Mouse (Mus musculus) adrenal gland, postnatal 4 days (tissue): ENCODE results near the gene Mapkapk5. TPM values are rescaled to one million over a fixed set of nuclear protein-coding genes. Genes with fewer than 3 reads are reported as not detected.

ENCODE experiments used
- DNase-seq, 2 experiments: peaks; one replicate each; pipeline ENCODE4 v3.0.0; 2021 to 2022; ENCODE audit warnings: low spot score in 2 of 2, mixed read lengths in 2 of 2
- long read RNA-seq, 2 experiments: library from polyadenylated mRNA; stranded (forward); transcript quantifications; one replicate each; pipeline ENCODE4 v2.0.0; 2021
- total RNA-seq, 2 experiments: library from RNA; stranded (reverse); gene quantifications; 2 replicates each; pipeline ENCODE4 v1.2.3; 2021

Gene Mapkapk5
- total RNA-seq: 10 to 100 TPM; 82.4 to 92.1 TPM
- long read RNA-seq, experiment 1, partial matches to known transcripts: 2 of 11 reads
- long read RNA-seq, experiment 1, other reads (novel, unspliced or antisense): 2 of 11 reads
- long read RNA-seq, experiment 2, transcript Mapkapk5-204 (14 exons, 1,513 nt): major isoform, 8 of 22 reads
- long read RNA-seq, experiment 2, transcript Mapkapk5-201 (14 exons, 2,234 nt): major isoform, 8 of 22 reads
- long read RNA-seq, experiment 2, partial matches to known transcripts: 1 of 22 reads
- long read RNA-seq, experiment 2, other reads (novel, unspliced or antisense): 2 of 22 reads

DNA sequence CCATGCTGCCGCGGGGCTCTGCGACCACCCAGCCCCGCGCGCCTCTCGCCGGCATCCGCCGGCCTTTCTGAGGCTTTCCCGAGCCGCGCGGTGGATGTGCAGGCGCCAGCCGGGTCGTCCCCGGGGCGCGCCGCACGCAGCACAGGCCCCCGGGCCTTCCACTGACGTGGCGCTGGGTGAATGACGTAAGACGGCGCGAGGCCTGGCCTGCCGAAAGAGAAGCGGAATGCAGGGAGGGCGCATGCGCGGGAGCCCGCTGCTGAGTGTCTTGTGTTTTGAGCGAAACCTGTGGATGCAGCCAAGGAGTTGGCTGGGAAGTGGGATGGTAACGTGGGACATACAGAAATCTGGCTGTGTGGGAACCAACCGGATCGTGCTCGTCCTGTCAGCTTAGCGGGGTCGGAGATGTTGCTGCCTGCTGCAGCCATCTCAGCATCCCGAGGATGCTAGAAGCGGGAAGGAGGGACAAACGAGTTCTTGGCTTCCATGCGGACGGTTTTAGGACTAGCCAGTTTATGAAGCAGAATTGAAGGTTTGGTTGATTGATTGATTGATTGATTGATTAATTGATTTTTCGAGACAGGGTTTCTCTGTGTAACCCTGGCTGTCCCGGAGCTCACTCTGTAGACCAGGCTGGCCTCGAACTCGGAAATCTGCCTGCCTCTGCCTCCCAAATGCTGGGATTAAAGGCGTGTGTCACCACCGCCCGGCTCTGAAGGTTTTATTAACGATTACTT lies at the start of gene Mapkapk5:
Gene Mapkapk5, minus strand, starts transcription at position 113 of the 737 bp plus-strand sequence.
- DNase-seq: peak; percentile 94 to 99

DNA sequence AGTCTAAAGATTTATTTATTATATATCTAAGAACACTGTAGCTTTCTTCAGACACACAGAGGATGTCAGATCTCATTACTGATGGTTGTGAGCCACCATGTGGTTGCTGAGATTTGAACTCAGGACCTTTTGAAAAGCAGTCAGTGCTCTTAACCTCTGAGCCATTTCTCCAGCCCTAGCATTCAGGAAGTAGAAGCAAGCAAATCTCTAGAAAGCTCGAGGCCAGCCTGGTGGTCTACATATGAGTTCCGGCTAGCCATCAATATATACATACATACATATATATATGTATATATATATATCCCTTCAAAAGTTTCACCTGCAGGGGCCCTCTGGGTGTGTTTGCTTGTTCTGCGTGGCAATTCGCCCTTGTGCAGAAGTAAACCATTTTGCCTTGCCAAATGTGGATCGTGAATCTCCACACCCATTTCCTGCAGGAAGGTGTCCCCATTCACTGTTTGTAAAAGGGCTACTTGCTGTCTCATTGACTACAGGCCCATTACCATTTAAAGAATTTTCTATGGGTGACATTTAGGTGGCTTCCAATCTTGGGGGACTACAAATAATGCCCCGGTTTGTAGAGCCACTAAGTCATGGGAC lies 49.1 kb upstream of the Mapkapk5 start:
- DNase-seq: no peak

DNA sequence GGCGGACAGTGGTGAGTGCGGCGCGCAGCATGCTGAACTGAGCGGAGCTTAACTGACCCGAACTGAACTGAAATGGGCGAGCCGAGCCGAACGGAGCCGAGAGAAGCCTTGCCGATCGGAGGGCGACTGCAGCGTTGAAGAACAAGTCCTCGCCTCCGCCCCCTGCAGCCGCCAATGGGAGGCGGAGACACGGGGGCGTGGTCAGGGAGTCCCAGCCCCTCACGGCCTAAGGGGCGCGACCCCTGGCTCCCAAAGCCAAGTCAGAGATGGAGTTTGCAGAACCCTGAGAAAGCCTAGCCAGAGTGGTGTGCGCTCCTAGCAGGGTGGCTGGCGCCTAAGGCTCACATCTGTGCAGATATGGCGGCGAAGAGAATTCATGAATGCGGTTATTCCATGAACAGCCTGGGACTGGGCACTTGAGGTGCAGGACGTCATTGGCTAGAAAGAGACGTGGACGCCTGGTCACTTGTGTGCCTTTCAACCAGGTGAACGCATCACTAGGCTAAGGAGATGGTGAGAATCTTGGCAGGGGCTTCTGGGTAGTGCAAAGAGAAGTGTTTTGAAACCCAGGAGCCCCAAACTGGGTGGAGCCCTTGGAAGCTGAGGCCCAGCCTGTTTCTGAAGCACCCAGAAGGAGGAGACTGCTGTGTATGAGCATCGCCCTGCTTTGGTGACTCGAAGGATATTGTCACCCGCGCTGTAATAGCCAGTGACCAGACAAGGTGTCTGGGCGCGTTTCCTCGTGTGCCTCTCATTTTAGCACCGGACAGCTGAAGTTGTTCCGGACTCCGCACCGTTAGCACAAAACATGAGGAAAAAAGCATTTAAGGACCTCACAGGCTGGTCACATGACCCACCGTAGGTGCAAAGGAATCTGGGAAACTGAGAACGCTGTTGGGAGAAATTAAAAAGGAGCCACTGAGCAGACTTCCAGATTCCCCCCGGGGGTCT lies 48.0 kb upstream of the Mapkapk5 start, which contains the start of gene Aldh2:
Gene Aldh2, minus strand, starts transcription at position 374 of the 951 bp plus-strand sequence.
- DNase-seq: peak; percentile 72 to 77

DNA sequence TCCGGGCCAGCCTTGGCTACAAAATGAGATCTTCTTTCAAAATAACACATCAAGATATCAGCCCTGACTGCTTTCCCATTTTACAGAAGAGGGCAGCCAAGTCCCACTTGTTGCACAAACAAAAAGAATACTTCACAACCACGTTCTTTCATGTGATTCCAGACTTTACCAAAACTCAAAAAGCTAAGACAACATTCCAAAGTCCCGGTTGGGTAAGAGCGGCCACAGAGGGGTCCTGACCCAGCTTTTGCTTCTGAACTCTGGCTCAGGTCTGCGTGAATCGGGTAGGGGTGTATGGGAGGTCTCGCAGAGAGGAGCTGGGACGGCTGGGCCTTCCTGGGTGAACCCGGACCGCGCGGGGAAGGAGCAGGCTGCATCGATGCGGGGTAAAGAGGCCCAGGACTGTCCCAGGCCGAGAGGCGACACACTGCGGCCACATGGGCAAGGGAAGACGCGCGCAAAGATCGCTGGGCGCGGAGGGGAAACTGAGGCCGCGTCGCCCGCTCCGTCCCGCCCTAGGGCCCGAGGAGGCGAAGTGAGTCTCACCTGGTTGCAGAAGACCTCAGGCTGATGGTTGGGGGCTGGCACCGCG lies 47.2 kb upstream of the Mapkapk5 start:
- DNase-seq: no peak

DNA sequence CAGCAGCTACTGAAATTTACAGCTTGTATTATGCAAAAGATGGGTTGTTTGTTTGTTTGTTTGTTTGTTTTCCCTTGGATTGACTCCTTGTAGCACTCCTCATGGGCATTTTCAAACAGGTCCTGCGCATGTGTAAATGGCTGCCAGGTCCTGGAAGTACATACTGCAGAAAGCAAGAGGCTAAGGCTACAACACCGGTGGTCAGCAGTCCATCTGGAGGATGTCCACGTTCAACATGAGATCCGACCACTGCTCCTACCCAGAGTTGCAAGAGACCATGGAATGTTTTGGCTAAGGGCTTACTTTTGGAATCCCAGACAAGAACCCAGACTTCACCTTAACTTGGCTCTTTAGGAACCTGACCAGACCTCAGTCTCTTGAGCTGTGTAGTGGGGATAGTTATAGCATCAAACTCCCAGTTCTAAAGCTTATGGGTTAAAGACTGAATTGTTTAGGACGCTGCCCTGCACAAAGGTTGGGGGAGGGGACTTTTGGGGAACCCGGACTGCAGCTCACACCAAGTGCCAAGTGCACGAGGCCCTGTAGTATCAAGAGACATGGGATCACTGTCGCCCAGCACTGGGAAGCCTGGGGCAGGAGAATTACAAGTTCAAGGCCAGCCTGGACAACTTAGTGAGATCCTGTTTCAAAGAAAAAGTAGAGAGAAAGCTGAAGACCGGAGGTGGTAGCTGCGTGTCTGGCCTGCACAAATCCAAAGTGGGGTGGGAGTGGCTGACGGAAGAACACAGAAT lies 46.5 kb upstream of the Mapkapk5 start:
- DNase-seq: no peak

DNA sequence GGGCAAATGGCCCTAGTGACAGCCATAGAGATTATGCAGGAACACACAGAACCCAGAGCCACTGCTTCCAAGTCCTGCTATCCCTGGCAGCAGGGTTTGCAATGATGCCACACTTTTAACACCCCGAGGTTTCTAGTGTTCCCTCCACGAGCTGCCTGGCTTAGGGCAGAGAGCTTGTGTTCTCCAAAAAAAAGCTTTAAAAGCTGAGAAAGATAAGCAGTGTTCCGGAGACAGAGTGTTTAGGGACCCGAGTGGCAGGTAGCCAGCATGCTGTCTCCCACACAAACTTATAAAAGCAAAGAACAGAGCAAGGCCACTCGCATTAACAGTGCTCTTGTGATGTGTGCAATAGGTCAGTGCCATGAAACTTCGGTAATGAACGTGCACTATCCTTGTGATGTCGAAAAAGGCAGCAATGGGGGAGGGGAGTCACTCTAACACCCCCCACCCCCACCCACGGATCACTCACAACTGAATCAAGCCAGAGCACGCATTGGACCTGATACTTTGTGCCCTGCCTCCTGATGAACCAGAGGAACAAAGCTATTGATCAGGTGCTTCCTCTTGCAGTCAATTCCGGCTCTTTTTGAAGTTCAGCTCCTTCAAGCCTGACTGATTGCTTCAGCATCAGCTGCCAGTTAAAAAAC lies 45.8 kb upstream of the Mapkapk5 start:
- DNase-seq: no peak

DNA sequence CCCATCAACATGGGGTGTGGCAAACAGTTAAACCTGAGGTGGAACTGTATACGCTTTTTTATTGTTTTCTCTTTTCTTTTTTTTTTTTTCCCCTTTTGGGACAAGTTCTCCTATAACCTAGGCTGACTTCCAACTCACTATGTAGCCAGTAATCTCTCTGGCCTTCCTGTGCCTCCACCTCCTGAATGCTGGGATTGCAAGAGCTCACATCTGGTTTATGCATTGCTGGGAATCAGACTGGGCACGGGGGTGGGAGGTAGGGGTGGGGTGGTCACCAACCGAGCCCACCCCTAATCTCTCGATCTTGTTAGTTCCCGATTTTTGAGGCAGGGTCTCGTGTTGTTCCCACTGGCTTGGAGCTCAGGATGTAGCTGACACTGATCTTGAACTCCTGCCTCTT lies 44.2 kb upstream of the Mapkapk5 start:
- DNase-seq: no peak

DNA sequence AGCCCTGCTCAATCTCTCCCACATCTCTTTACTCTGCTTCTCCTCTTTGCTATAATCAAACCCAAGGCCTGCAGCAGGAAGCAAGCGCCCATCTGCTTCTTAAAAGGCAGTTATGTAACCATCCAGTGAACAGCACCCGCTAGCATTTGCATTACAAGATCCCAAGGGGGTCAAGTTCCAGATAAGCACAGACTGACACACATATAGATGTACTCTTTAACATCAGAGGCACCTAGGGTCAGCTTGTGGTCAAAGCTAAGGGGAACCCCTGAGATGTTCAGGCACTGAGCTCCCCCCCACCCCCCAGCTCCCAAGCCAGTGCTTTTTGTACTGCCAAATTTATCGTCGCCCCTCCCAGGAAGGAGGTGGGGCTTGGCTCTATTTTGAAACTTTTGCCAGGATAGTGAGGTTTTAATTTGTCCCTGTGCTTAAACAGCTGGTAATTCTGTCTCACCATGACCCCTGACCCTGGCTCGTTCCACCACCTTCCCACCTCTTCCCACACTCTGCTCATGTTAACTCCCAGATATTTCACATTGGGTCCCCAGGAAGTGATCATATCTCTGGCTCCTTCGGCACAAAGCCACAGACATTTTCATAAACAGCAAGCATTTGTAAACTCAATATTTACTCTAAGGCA lies 40.8 kb upstream of the Mapkapk5 start:
- no peak for DNase-seq

DNA sequence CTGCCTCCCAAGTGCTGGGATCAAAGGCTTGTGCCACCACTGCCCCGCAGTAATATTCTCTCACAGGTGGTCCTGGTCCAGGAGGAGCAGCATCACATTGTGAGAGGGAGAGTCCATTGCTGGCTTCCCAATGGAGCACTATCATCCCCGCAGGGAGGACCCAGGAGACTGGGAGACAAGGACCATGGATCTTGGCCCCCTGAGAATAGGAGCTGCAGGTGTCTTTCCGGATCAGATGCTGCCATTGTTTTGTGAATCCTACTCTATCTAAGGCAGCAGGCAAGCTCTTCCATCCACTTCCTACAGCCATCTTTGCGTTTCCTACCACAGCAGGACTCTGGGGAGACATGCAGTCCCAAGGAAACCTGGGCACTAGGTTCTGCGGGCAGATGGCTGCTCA lies 40.0 kb upstream of the Mapkapk5 start:
- no peak for DNase-seq

DNA sequence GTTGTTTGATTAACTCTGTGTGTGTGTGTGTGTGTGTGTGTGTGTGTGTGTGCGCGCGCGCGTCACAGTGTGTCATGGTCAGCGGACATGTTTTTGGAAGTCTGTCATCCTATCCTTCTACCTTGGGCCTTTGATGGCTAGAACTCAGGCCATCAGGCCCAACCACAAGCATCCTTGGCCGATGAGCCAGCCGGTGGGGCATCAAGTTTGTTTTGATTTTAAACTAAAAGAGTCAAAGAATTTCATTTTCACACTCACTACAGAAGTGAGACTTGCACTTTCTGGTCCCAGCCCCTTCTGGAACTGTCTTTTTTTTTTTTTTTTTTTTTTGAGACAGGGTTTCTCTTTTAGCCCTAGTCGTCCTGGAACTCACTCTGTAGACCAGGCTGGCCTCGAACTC lies 39.3 kb upstream of the Mapkapk5 start:
- no peak for DNase-seq

DNA sequence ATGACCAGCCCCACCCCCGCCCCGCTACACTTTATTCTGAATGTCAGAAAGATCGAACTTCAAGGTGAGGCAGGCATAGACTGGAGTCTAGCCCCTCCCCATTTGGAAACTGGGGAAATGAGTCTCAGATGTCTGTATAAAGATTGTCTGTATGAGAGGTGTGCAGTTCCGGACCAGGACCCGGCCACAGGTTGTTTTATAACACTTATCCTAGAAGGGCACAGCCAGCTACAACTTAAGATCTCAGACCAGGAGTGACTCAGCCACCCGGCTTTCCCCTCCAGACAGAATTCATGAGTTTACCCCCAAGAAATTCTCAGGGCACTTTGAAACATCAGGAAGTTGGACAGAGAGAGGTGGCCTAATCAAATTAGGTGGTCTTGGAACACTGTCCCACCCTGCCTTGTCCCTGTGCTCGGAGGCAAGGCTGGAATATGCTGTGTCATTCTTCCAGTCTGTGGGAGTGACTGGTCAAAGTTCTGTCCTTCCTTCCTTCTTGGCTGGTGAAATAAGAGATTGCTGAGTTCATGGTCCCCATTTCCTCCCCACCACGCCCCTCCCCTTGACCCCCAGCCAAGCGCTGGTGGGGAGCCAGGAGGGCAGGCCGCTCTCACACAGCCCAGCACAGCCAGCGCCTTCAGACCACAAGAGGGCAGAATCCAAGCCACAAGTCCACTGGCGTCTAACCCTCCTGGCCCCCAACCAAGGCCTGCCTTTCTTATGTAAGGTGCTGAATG lies 38.2 kb upstream of the Mapkapk5 start:
- DNase-seq: peak; percentile 82 to 88

DNA sequence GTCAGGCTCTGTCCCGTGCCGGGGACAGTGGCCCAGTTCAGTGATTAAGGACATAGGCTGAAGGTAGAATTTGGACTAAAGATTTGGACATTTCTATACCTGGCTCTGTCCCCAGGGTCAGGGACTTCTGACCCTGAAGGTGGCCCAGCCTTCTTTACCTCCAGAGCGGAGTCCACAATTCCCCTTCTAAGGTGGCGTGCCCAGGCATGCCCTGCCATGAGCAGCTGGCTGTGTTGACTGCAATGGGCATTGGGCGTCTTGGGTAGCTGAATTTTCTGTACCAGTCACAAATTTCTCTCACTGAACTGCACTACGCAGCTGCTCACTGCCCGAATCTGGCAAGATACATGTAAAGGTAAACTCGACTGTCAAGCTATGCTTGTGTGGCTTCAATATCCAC lies 36.2 kb upstream of the Mapkapk5 start:
- DNase-seq: no peak

DNA sequence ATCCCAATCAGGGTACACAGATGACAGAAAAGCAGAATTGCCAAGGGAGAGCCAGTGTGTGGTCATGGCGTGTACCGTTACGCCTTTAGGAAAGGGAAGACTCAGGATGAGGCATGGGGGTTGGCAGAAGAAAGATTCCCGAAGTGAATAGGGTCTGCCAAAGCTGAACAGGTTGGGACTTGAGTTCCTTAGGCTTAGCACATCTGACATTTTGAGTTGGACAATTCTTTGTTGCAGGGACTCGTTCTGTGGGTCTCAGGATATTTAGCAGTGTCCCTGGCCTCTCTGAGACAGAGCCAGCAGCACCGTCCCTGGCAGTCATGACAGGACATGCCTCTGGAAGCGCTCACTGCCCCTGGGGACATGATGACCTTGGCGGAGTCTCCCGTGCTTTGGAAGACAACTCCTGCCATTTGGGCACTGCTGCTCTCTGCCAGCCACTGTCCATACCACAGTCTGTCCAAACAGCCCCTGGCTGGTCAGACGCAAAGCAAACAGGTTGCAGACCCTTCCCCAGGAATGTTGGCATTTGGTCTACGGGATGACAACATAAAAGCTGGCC lies 31.3 kb upstream of the Mapkapk5 start:
- peak in 1 of 2 experiments; percentile 53 for DNase-seq

DNA sequence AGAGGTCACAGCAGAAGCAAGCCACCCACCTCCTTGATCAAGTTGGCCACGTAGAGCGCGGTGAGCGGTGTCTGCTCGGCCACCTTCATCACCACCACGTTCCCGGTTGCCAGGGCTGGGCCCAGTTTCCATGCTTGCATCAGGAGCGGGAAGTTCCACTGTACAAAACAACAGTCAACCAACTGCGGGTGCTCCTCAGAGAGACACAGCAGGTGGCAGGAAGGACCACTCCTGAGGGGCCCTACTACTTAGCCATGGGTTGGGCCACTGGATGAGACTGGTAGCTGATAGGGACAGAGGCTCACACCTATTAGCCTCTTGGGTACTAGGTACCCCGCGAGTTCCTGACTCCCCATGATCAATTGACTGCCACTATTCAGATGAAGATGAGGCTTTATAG lies 30.2 kb upstream of the Mapkapk5 start:
- no peak for DNase-seq

DNA sequence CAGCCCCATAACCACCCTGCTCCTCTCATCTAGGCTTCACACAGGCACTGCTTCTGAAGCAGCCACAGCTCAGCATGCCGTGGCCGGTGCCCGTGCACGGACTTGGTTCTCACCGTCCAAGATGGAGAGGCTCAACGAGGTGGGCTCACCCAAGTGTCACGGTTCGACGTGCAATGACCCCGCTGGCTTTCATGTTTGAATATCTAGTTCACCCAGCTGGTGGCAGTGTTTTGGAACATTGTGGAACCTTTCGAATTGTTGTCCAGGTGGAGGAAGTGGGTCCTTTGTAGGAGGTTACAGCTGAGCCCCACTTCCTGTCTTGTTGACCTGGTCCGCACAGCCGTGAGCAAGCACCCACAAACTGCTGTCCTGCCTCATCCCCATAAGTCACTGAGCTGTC lies 28.4 kb upstream of the Mapkapk5 start:
- DNase-seq: no peak

DNA sequence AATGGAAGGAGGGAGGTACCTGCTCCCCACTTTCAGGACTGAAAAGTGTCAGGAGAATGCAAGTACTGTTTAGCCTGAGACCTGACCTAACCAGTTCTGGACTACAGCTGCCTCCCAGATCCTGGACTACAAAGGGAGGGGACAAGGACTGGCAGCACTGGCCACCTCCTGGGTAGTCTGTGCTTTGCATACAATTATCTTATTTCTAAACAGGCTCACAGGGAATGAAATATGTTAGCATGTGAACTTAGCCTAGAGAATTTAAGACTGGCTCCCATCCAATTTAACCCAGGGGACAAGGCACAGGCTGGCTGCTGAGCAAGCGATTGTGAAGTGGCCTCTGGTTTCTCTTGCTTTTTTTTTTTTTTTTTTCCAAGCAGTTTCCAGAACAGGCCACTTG lies 25.1 kb upstream of the Mapkapk5 start:
- DNase-seq: no peak

DNA sequence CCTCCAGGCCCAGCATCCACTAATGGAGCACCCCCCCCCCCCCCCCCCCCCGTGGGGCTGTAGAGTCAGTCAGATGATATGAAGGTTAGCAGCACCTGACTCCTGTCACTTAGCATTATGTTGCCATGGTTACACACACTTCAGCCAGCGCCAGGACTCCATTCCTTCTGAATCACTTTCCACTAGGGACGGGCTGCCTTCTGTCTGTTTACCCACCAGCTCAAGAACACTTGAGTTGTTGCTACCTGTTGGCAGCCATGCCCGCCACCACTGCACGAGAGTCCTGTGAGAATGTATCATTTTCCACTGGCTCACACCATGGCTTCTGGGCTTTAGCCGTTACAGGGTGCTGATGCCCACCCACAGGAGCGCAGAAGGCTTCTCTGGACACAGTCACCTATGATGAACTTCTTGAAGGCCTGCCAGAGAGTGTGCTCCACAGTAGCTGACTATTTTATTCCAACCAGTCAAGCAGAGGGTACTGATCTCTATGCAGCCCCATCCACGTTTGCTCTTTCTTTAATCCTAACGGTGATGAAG lies 24.2 kb upstream of the Mapkapk5 start:
- no peak for DNase-seq
